Mouse (Mus musculus) skeletal muscle tissue, postnatal 0 days (tissue): ENCODE measurements around the gene Gns. TPM values are rescaled to one million over a fixed set of nuclear protein-coding genes. Genes with fewer than 3 reads are reported as not detected.

Experiments used
- polyA plus RNA-seq: library from polyadenylated mRNA; unstranded; fragments of >200 nt; fragmentation: Nextera tagmentation; extraction: Ambion mirVana; gene quantifications from 2 replicates; pipeline ENCODE4 v1.2.1, GENCODE M21; 2015

The Gns gene
- polyA plus RNA-seq = 29.3 and 29.7 TPM in 2 replicates

DNA sequence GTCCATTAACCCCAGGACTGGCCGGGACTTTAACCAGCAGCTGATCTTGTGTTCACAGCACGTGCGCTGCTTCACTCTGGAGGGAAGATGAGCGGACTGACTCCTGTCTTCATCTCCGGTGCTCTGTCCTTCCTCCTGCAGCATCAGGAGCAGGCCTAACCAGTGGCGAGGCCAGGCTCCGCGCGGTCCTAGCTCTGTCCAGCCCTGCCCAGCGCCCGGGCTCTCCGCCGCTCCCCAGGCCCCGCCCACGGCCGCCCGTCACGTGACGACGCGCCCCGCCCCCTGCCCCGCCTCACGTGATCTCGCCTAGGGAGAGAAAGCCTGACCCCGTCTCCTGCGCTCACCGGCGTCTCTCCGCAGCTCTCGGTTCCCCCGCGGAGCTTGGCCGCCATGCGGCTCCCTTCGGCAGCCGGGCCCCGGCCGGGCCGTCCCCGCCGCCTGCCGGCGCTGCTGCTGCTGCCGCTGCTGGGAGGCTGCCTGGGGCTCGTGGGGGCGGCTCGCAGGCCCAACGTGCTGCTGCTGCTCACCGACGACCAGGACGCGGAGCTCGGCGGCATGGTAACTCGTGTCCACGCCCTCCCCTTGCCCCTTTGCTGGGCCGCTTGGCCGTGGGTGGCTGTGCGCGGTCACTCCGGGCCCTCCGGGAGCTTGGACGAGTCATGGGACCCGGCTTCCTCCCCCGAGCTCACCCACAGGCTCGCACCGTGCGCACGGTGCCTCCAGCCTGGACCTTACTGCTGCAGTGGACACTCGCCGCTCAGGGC is at the start of gene Gns:
Gns (plus strand) TSS at position 290 of the 764 bp plus-strand sequence.

DNA sequence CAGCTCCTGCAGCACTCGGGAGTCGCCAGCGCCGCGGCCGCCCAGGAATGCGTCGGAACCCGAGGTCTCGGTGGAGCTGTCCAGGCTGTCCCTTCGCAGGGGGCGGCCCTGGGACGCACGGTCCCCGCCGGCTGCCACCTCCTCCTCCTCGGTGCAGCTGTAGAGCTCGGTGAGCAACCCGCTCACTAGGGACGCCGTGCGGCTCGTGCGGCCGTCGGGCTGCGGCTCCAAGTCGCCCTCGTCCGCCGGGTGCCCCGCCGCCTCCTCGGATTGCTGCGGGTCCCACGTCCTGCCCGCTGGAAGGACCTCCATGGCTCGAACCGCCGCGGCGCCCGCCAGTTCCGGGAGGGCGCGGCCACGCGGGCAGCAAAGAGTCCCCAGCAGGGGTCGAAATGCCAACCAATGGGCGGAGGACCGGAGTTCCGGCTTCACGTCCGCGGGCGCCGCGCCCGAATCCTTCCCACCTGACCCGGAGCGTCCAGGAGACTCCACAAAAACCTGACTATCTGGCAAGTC is 13.8 kb upstream of the Gns start, which contains the start of gene Tbc1d30:
Tbc1d30 (minus strand) TSS at position 213 of the 516 bp plus-strand sequence.

Other genes starting within 250 kb of the Gns start
- gene Tbc1d30, start 13.8 kb upstream of the Gns start, polyA plus RNA-seq = 0.12 and 0.22 TPM in 2 replicates
- 27.7 and 29.5 TPM in 2 replicates for gene Rassf3, start 111.3 kb downstream of the Gns start, polyA plus RNA-seq
- gene Tbk1, start 221.7 kb downstream of the Gns start, polyA plus RNA-seq = 14.1 and 15.1 TPM in 2 replicates